Mouse (Mus musculus) forebrain, embryonic 16.5 days (tissue): ENCODE measurements at regions not wholly inside any gene's neighbourhood (a gene's known extent, or its start where the extent isn't known, plus 50 kb on each side); places are given as distances from the start of the nearest gene placed in this dataset.

Experiments used
- ATAC-seq: fragments of 200-750 bp; cut with Nextera tagmentation; 2 replicates; pipeline ENCODE4 v1.8.0; 2017; ENCODE audit warnings: mild to moderate bottlenecking, moderate library complexity
- H3K27ac ChIP-seq: fragments of 300-500 bp; sonication (generic); 2 replicates; pipeline ENCODE4 v1.5.1; 2014; ENCODE audit warnings: low read length, control low read depth
- H3K27me3 ChIP-seq: fragments of 300-500 bp; sonication (generic); replicated peaks from 2 replicates; pipeline ENCODE4 v1.6.1; 2014; ENCODE audit warnings: low read length; ENCODE audit not compliant: control insufficient read depth, insufficient read depth
- H3K36me3 ChIP-seq: fragments of 300-500 bp; sonication (generic); 2 replicates; pipeline ENCODE4 v1.6.1; 2014; ENCODE audit not compliant: control insufficient read depth, insufficient read depth
- H3K4me1 ChIP-seq: fragments of 300-500 bp; sonication (generic); replicated peaks from 2 replicates; pipeline ENCODE4 v1.6.1; 2014; ENCODE audit warnings: low read length; ENCODE audit not compliant: control insufficient read depth, insufficient read depth
- H3K4me2 ChIP-seq: fragments of 300-500 bp; sonication (generic); 2 replicates; pipeline ENCODE4 v1.6.1; 2014; ENCODE audit warnings: mild to moderate bottlenecking, low read length, control low read depth
- H3K4me3 ChIP-seq: fragments of 300-500 bp; sonication (generic); replicated peaks from 2 replicates; pipeline ENCODE4 v1.5.1; 2014; ENCODE audit warnings: mild to moderate bottlenecking, low read length, control low read depth
- H3K9ac ChIP-seq: fragments of 300-500 bp; sonication (generic); replicated peaks from 2 replicates; pipeline ENCODE4 v1.6.1; 2014; ENCODE audit warnings: low read depth, low read length, control low read depth
- H3K9me3 ChIP-seq: fragments of 300-500 bp; sonication (generic); 2 replicates; pipeline ENCODE4 v1.6.1; 2016; ENCODE audit warnings: low read length; ENCODE audit not compliant: control insufficient read depth
- WGBS: fragments of 180-500 bp; shearing (Covaris S2); extraction: QIAGEN DNeasy Blood & Tissue Kit; methylation state at CpG from one replicate; pipeline ENCODE4 v1.1.7; 2014; 5-methylcytosine and 5-hydroxymethylcytosine counted together

DNA sequence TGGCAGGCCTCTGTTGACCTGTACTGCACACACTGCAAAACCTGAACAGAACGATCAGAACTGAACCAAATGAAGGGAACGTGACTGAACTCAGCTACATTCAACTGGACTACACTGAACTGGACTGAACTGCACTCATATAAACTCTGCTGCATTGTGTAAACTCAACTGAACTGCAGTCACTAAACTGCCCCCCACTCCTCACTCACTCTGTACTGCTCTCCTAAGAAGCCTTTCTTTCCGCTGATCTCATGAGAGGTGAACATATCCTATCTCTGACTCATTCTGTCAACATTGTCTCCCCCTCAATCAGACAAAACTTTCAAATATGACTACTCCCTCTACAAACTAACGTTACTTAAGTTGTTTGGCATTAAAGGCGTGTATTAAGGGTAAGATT, 324.5 kb upstream of the Cdh9 start:
- H3K27ac ChIP-seq, result no peak overlapping the region
- no peaks in the 10 kb centered on the region for H3K36me3 ChIP-seq
- H3K27me3 ChIP-seq, result no peaks in the 10 kb centered on the region
- H3K4me1 ChIP-seq, result no peaks in the 10 kb centered on the region
- ATAC-seq, result no peak
- no peak overlapping the region for H3K9ac ChIP-seq
- no peak overlapping the region for H3K4me2 ChIP-seq
- WGBS, result 74% methylated on average over 5 of the region's 5 CpGs
- H3K4me3 ChIP-seq, result no peak overlapping the region
- H3K9me3 ChIP-seq, result no peaks in the 10 kb centered on the region

- H3K9me3 ChIP-seq, result no peaks in the 10 kb centered on the region
- no peak overlapping the region; the same call in 1 of the 2 replicates for H3K27ac ChIP-seq
- H3K4me2 ChIP-seq, result no peak overlapping the region
- ATAC-seq, result no peak
- H3K27me3 ChIP-seq, result no peaks in the 10 kb centered on the region
- no peak overlapping the region for H3K4me3 ChIP-seq
- no peaks in the 10 kb centered on the region for H3K36me3 ChIP-seq
- no peaks in the 10 kb centered on the region for H3K4me1 ChIP-seq
- H3K9ac ChIP-seq, result no peak overlapping the region
These were observed 322.4 kb upstream of the Cdh9 start for GRCm38 (mm10) chr15:16406203-16406602.

DNA sequence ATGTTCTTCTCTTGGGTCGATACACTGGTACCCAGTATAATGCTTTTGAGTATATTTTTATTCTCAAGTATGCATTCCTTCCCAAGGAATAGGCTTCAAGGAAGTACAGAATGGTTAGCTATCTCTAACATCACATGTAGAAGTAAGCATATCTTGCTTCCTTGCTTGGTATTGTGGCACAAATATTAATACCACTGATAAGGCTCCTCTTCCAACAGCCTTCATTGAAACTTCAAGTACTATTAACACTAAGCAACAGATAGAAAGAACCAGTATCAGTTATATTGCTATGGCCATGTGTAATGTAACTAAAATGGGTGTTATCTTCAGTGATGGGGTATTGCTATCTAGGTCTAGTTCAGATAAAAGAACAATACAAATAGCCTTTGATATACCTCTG, 316.9 kb upstream of the Cdh9 start:
- Histone ChIP-seq H3K9ac (no peak overlapping the region), H3K4me2 (no peak overlapping the region), H3K27me3 (no peaks in the 10 kb centered on the region), H3K36me3 (no peaks in the 10 kb centered on the region), H3K27ac (no peak overlapping the region), H3K9me3 (no peaks in the 10 kb centered on the region), H3K4me1 (no peaks in the 10 kb centered on the region), H3K4me3 (no peak overlapping the region)
- WGBS, result 93% methylated on average over 1 of the region's 1 CpGs
- ATAC-seq, result no peak

DNA sequence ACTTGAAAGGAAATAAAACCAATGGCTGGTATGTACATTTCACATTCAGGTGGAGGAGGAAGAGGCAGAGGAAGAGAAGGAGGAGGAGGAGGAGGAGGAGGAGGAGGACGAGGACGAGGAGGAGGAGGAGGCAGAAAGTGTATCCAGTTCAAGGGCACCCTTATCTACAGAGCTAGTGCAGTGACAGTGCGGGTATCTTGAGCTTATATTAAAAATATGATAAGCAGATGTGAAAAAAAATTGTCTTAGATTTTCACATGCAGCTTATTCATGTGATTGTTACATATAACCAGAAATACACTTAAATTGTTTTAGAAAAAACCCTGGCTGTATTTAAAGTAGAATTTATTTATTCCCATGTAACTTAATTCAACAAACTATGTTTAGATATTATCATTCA, 310.8 kb upstream of the Cdh9 start:
- no peak overlapping the region for H3K9ac ChIP-seq
- no peaks in the 10 kb centered on the region for H3K9me3 ChIP-seq
- H3K4me3 ChIP-seq, result no peak overlapping the region
- 89% methylated on average over 3 of the region's 3 CpGs for WGBS
- no peaks in the 10 kb centered on the region for H3K4me1 ChIP-seq
- H3K36me3 ChIP-seq, result no peaks in the 10 kb centered on the region
- H3K27me3 ChIP-seq, result no peaks in the 10 kb centered on the region
- no peak overlapping the region for H3K27ac ChIP-seq
- no peak overlapping the region for H3K4me2 ChIP-seq
- no peak for ATAC-seq

DNA sequence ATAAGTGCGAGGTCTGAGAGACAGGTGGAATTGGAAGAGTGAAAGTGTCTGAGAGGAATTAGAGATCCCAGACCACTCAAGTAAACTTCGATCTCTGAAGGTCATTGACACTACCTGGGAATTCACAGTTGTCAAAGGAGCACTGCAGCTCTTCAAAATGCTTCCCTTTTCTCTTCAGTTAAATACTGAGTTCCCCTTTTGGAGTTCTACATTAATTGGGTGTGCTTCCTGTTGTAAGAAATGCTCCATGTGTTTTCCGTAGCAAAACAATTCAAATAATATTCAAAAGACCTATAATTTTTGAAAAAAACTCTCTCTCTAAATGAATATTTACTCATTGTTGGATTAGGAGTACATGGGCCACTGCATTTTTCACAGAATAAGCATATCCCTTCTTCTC, 305.5 kb upstream of the Cdh9 start:
- no peak for ATAC-seq
- Histone ChIP-seq H3K9ac (no peak overlapping the region), H3K4me3 (no peak overlapping the region), H3K4me2 (no peak overlapping the region), H3K9me3 (no peaks in the 10 kb centered on the region), H3K36me3 (no peaks in the 10 kb centered on the region), H3K27ac (no peak overlapping the region), H3K4me1 (no peaks in the 10 kb centered on the region), H3K27me3 (no peaks in the 10 kb centered on the region)
- 93% methylated on average over 3 of the region's 3 CpGs for WGBS

DNA sequence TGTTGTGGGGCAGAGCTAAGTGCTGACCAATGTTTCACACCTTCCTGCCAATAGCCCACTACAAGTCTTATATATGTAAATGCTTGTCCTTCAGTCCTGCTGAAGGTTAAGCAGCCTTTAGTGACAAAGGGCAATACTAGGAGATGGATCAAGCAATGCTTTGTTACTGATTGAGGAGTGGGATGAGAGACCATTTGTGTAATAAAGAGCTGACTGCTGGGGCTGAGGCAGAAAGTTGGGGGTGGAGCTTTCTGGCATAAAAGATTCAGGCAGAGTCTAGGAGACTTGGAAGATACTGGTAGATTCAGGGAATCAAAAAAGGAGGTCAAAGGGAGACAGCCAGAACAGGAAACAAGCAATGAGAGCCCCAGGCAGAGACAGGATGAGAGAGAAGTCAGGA, 281.9 kb upstream of the Cdh9 start:
- Histone ChIP-seq H3K4me3 (no peak overlapping the region), H3K27me3 (no peaks in the 10 kb centered on the region), H3K9ac (no peak overlapping the region), H3K9me3 (no peaks in the 10 kb centered on the region), H3K4me2 (no peak overlapping the region), H3K4me1 (no peaks in the 10 kb centered on the region), H3K36me3 (no peaks in the 10 kb centered on the region), H3K27ac (no peak overlapping the region)
- no peak for ATAC-seq

GRCm38 (mm10) chr15:16491238-16491637, 237.3 kb upstream of the Cdh9 start:
- H3K27ac ChIP-seq, result no peak overlapping the region
- H3K4me2 ChIP-seq, result no peak overlapping the region
- H3K27me3 ChIP-seq, result no peaks in the 10 kb centered on the region
- 3% methylated on average over 3 of the region's 3 CpGs for WGBS
- no peaks in the 10 kb centered on the region for H3K4me1 ChIP-seq
- peak; percentile 78 for ATAC-seq
- H3K9me3 ChIP-seq, result no peaks in the 10 kb centered on the region
- H3K9ac ChIP-seq, result no peak overlapping the region
- H3K36me3 ChIP-seq, result no peaks in the 10 kb centered on the region
- no peak overlapping the region for H3K4me3 ChIP-seq

DNA sequence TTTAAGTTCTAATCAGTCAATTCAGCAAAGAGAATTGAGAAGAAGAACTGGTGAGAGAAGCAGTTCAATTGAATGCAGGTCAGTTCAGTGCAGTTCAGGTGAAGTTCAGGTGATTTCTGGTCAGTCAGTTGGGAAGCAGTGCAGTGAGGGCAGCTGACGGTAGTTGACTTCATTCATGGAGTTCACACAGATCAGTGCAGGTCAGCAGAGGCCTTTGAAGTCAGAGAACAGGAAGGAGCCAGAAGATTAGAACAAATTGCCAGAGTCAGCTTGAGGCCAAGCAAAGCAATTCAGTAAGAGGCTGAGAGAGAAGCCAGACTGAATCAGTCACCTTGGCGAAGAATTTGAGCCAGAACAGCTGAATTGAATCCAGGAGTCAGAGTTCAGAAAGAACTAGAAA, 235.7 kb upstream of the Cdh9 start:
- H3K9me3 ChIP-seq, result no peaks in the 10 kb centered on the region
- no peak overlapping the region for H3K4me2 ChIP-seq
- WGBS, result 58% methylated on average over 2 of the region's 2 CpGs
- no peaks in the 10 kb centered on the region for H3K36me3 ChIP-seq
- H3K4me1 ChIP-seq, result no peaks in the 10 kb centered on the region
- no peaks in the 10 kb centered on the region for H3K27me3 ChIP-seq
- ATAC-seq, result no peak
- no peak overlapping the region for H3K4me3 ChIP-seq
- H3K27ac ChIP-seq, result no peak overlapping the region
- H3K9ac ChIP-seq, result no peak overlapping the region

GRCm38 (mm10) chr15:16520556-16520955, 208.0 kb upstream of the Cdh9 start:
- no peak for ATAC-seq
- Histone ChIP-seq H3K9me3 (no peaks in the 10 kb centered on the region), H3K4me3 (no peak overlapping the region), H3K27me3 (no peaks in the 10 kb centered on the region), H3K4me2 (no peak overlapping the region), H3K9ac (no peak overlapping the region), H3K27ac (no peak overlapping the region), H3K4me1 (no peaks in the 10 kb centered on the region), H3K36me3 (no peaks in the 10 kb centered on the region)
- 81% methylated on average over 4 of the region's 4 CpGs for WGBS

- Histone ChIP-seq H3K4me2 (no peak overlapping the region), H3K36me3 (no peaks in the 10 kb centered on the region), H3K9ac (no peak overlapping the region), H3K4me1 (no peaks in the 10 kb centered on the region), H3K27ac (no peak overlapping the region), H3K4me3 (no peak overlapping the region), H3K9me3 (no peaks in the 10 kb centered on the region), H3K27me3 (no peaks in the 10 kb centered on the region)
- WGBS, result 94% methylated on average over 6 of the region's 6 CpGs
- ATAC-seq, result no peak
These were observed 196.0 kb upstream of the Cdh9 start for GRCm38 (mm10) chr15:16532587-16532986.
